Mouse (Mus musculus): ENCODE results near the gene Plxna1. TPM values are rescaled to one million over a fixed set of nuclear protein-coding genes. Genes with fewer than 3 reads are reported as not detected.

Gene Plxna1
- polyA plus RNA-seq, 1 experiment from 2014 or later = 21.6 TPM

DNA sequence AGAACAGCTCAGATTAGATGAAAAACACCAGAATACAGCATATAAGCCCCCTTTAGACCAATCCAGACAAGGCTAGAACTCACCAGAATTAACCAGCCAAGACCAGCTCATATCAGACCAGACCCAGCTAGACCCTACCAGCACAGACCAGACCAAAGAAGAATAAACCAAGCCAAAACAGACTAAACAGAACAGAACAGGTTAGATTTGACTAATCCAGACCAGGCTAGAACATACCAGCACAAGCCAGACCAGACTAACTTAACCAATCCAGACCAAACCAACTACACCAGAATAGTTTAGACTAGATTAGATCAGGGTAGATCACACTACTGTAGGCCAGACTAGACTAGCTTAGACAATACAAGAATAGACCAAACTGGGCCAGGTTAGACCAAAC, 77.3 kb downstream of the Plxna1 start:
- no peak overlapping the region for H3K27ac ChIP-seq (ENCODE audit: low read depth, low read length)
- no peaks in the 10 kb centered on the region for H3K36me3 ChIP-seq (ENCODE audit: control insufficient read depth, insufficient read depth, low read length)
- no peaks in the 10 kb centered on the region for H3K27me3 ChIP-seq (replicated peaks; ENCODE audit: control insufficient read depth, insufficient read depth, low read length)
- peaks cover 15% of the 10 kb centered on the region; the same call in 1 of the 2 replicates for H3K4me1 ChIP-seq (ENCODE audit: control insufficient read depth, insufficient read depth, low read depth, low read length)
- no peak for ATAC-seq
- no peak overlapping the region for H3K4me2 ChIP-seq (ENCODE audit: low read length)
- H3K9ac ChIP-seq (ENCODE audit: low read depth, low read length) = no peak overlapping the region
- no peaks in the 10 kb centered on the region; the same call in 1 of the 2 replicates for H3K9me3 ChIP-seq (ENCODE audit: control insufficient read depth, low read length)
- no peak overlapping the region for H3K4me3 ChIP-seq (ENCODE audit: low read length)

DNA sequence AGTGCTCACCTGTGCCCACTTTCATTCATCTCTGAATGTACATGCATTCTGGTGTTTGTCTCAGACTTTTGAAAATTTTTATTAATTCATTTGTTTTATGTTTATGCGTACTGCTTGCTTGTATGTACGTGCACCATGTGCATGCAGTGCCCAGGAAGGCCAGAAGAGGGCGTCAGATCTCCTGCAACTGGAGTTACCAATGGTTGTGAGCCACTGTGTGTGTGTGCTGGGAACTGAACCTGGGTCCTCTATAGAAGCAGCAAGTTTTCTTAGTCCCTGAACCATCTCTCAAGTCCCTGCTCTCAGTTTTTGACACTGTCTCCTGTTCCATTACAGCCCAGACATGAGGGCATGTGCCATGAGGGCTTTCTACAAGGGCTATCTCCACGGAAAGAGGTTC, 79.3 kb downstream of the Plxna1 start:
- H3K9ac ChIP-seq (ENCODE audit: low read depth, low read length) = no peak overlapping the region
- H3K9me3 ChIP-seq (ENCODE audit: control insufficient read depth, low read length) = no peaks in the 10 kb centered on the region; the same call in 1 of the 2 replicates
- ATAC-seq = no peak
- 92% methylated on average over 4 of the region's 4 CpGs for WGBS
- H3K4me1 ChIP-seq (ENCODE audit: control insufficient read depth, insufficient read depth, low read depth, low read length) = peaks cover 15% of the 10 kb centered on the region; the same call in 1 of the 2 replicates
- no peaks in the 10 kb centered on the region for H3K27me3 ChIP-seq (replicated peaks; ENCODE audit: control insufficient read depth, insufficient read depth, low read length)
- no peak overlapping the region for H3K4me3 ChIP-seq (ENCODE audit: low read length)
- H3K36me3 ChIP-seq (ENCODE audit: control insufficient read depth, insufficient read depth, low read length) = no peaks in the 10 kb centered on the region
- no peak overlapping the region for H3K27ac ChIP-seq (ENCODE audit: low read depth, low read length)
- H3K4me2 ChIP-seq (ENCODE audit: low read length) = no peak overlapping the region

DNA sequence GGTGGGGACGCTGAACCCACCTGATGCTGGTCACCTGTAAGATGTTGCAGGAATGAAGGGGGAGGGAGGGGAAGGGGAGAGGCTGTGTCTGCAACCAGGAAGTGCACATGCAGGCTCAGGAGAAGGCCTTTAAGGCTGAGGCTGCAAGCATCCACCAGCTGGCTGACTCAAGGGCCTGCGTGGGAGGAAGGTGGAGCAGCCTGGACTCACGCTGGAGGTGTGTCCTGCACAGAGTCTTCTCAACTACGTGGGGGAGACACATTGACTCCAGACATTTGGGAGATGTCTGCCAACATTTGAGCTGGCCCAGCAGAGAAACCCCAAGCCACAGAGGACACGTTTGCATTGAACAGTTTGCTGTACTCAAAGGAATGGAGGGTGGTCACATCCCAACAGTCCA, 79.8 kb downstream of the Plxna1 start:
- H3K9me3 ChIP-seq (ENCODE audit: control insufficient read depth, low read length) = no peaks in the 10 kb centered on the region; the same call in 1 of the 2 replicates
- ATAC-seq = no peak
- no peak overlapping the region for H3K4me3 ChIP-seq (ENCODE audit: low read length)
- H3K27ac ChIP-seq (ENCODE audit: low read depth, low read length) = no peak overlapping the region
- H3K27me3 ChIP-seq (replicated peaks; ENCODE audit: control insufficient read depth, insufficient read depth, low read length) = no peaks in the 10 kb centered on the region
- WGBS = 65% methylated on average over 5 of the region's 5 CpGs
- no peaks in the 10 kb centered on the region for H3K36me3 ChIP-seq (ENCODE audit: control insufficient read depth, insufficient read depth, low read length)
- no peak overlapping the region for H3K4me2 ChIP-seq (ENCODE audit: low read length)
- H3K4me1 ChIP-seq (ENCODE audit: control insufficient read depth, insufficient read depth, low read depth, low read length) = peaks cover 15% of the 10 kb centered on the region; the same call in 1 of the 2 replicates
- H3K9ac ChIP-seq (ENCODE audit: low read depth, low read length) = no peak overlapping the region

DNA sequence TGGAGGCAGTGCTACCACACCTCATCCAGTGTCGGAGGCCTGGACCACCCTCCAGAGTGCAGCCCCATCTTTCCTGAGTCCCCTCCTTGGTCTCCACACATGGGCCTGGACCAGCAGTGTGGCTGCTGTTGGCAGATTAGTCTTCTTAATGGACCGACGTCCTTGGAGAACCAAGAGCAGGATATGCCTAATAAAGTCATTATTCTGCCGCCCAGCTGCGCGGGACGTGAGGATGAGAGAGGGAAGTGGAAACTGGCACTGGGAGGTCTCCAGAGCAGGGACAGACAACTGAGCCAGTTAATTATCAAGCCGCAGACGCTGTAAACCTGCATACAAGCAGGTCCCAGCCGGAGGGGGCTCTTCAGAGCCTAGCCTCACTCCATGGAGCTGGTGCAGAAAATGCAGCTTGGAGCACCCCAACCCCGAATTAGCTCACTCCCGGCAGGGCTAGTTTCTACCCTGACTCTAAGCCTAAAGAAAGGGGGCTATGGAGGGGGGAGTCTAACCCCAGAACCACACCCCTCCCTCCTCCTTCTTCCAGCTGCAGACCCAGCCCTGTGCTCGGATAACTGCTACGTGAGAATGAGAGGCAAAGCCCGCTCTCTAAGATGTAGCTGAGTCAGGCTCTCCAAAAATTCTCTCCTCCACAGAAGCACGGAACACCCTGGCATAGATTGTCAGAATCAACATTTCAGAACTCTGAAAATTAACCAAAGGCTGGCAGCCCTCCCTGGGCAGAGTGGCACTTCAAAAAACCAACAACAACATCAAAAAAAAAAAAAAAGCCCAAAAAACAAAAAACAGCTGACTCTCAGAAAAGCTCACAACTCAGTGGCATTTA, 80.7 kb downstream of the Plxna1 start:
- Histone ChIP-seq H3K4me2 (ENCODE audit: low read length) (peak overlapping the region; percentile 3), H3K9me3 (ENCODE audit: control insufficient read depth, low read length) (no peaks in the 10 kb centered on the region; the same call in 1 of the 2 replicates), H3K9ac (ENCODE audit: low read depth, low read length) (no peak overlapping the region), H3K36me3 (ENCODE audit: control insufficient read depth, insufficient read depth, low read length) (no peaks in the 10 kb centered on the region), H3K4me1 (ENCODE audit: control insufficient read depth, insufficient read depth, low read depth, low read length) (peaks cover 14% of the 10 kb centered on the region; the same call in 1 of the 2 replicates), H3K4me3 (ENCODE audit: low read length) (no peak overlapping the region), H3K27ac (ENCODE audit: low read depth, low read length) (no peak overlapping the region), H3K27me3 (replicated peaks; ENCODE audit: control insufficient read depth, insufficient read depth, low read length) (no peaks in the 10 kb centered on the region)
- WGBS = 14% methylated on average over 16 of the region's 16 CpGs
- ATAC-seq = peak; percentile 64

DNA sequence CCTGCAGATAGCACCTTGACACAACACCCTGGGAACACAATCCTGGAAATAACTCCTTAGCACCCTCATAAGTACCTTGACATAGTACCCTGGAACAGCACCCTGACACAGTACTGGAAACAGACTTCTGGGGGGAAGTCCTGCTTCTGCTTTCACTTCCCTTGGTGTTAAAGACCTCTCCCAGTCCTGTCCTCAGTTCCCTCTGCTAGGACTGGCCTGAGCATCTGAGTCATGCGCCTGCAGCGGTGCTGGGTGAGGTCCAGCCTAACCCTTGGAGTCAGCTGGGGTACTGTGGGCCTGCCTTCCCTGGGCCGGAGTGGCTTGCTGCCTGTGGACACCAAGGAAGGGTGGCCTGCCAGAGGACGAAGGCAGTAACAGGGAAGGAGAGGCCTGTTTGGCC, 81.9 kb downstream of the Plxna1 start:
- H3K9ac ChIP-seq (ENCODE audit: low read depth, low read length) = no peak overlapping the region
- no peak overlapping the region for H3K4me2 ChIP-seq (ENCODE audit: low read length)
- no peak overlapping the region for H3K27ac ChIP-seq (ENCODE audit: low read depth, low read length)
- H3K9me3 ChIP-seq (ENCODE audit: control insufficient read depth, low read length) = no peaks in the 10 kb centered on the region; the same call in 1 of the 2 replicates
- no peaks in the 10 kb centered on the region for H3K27me3 ChIP-seq (replicated peaks; ENCODE audit: control insufficient read depth, insufficient read depth, low read length)
- peaks cover 9% of the 10 kb centered on the region; the same call in 1 of the 2 replicates for H3K4me1 ChIP-seq (ENCODE audit: control insufficient read depth, insufficient read depth, low read depth, low read length)
- H3K36me3 ChIP-seq (ENCODE audit: control insufficient read depth, insufficient read depth, low read length) = no peaks in the 10 kb centered on the region
- no peak for ATAC-seq
- H3K4me3 ChIP-seq (ENCODE audit: low read length) = no peak overlapping the region
- 89% methylated on average over 4 of the region's 4 CpGs for WGBS

DNA sequence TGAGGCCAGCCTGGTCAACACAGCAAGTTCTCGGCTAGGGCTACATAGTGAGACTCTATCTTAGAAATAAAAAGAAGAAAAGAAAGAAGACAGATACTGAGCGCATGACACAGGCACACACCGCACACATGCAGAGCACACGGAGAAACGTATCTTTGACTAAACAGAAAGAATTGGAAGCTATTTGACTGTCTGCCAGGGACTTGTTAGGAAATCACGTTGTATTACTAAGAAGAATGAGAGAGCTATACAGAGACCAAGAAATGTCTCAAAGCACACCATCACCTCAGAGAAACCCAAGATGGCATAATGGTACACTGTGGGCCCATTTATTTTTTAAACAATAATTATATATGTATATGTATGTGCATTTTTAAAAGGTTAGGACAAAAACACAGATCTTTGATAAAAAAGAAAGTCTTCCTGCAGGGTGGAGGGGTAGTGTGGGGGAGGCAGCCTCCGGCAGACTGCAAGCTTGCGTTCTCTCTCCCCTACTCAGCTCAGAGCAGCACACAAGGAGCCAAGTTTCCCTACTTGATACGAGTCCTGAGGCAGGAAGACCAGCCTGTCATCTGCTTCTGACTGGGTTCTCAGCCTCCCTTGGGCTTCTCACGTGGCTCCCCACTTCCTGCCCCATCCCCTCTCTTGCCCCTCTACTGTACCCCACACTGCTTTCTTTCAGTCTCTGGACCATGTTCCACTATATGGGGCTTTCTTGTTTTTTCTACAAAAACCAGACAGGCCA, 90.5 kb downstream of the Plxna1 start:
- H3K27ac ChIP-seq (ENCODE audit: low read depth, low read length) = no peak overlapping the region
- no peak overlapping the region for H3K4me3 ChIP-seq (ENCODE audit: low read length)
- no peaks in the 10 kb centered on the region for H3K9me3 ChIP-seq (ENCODE audit: control insufficient read depth, low read length)
- no peak overlapping the region for H3K9ac ChIP-seq (ENCODE audit: low read depth, low read length)
- no peak overlapping the region for H3K4me2 ChIP-seq (ENCODE audit: low read length)
- WGBS = 63% methylated on average over 10 of the region's 10 CpGs
- no peaks in the 10 kb centered on the region for H3K27me3 ChIP-seq (replicated peaks; ENCODE audit: control insufficient read depth, insufficient read depth, low read length)
- H3K4me1 ChIP-seq (ENCODE audit: control insufficient read depth, insufficient read depth, low read depth, low read length) = no peaks in the 10 kb centered on the region
- no peak for ATAC-seq
- H3K36me3 ChIP-seq (ENCODE audit: control insufficient read depth, insufficient read depth, low read length) = no peaks in the 10 kb centered on the region

DNA sequence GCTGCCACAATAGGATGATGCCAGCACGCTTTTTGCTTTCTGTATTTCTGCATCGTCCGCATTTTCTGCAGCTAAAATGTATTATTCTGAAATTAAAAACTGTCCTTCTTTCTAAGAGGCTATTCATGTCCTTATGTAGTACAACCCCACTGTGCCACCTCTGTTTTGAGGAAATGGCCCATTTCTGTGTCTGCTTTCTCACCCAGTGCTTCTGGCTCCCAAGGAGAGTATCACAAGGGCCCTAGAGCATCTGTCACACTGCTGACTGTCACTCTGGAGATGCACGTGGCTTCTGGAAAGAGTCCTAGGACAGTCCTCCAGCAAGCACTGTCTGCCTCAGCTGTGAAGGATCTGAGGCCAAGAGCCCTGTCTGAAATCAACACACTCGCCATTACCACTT, 95.2 kb downstream of the Plxna1 start:
- no peak for ATAC-seq
- Histone ChIP-seq H3K4me3 (ENCODE audit: low read length) (no peak overlapping the region), H3K4me2 (ENCODE audit: low read length) (no peak overlapping the region), H3K9ac (ENCODE audit: low read depth, low read length) (no peak overlapping the region; the same call in 1 of the 2 replicates), H3K4me1 (ENCODE audit: control insufficient read depth, insufficient read depth, low read depth, low read length) (no peaks in the 10 kb centered on the region), H3K27me3 (replicated peaks; ENCODE audit: control insufficient read depth, insufficient read depth, low read length) (no peaks in the 10 kb centered on the region), H3K9me3 (ENCODE audit: control insufficient read depth, low read length) (no peaks in the 10 kb centered on the region), H3K27ac (ENCODE audit: low read depth, low read length) (no peak overlapping the region), H3K36me3 (ENCODE audit: control insufficient read depth, insufficient read depth, low read length) (no peaks in the 10 kb centered on the region)
- 67% methylated on average over 5 of the region's 5 CpGs for WGBS

All from hindbrain, embryonic 16.5 days (tissue).